Mouse (Mus musculus): Measurements from ENCODE around the gene Prdm5.

The Prdm5 gene

GRCm38 (mm10) chr6:65831443-65831842, 52.7 kb downstream of the Prdm5 start:
- no peak for DNase-seq (ENCODE audit: low read depth, low spot score)

GRCm38 (mm10) chr6:65834013-65834412, 55.2 kb downstream of the Prdm5 start:
- no peak for DNase-seq (ENCODE audit: low read depth, low spot score)

- DNase-seq (ENCODE audit: low read depth, low spot score): no peak
Measured at GRCm38 (mm10) chr6:65842579-65842978, 63.8 kb downstream of the Prdm5 start.

GRCm38 (mm10) chr6:65849127-65849526, 70.3 kb downstream of the Prdm5 start:
- DNase-seq (ENCODE audit: low read depth, low spot score): no peak

GRCm38 (mm10) chr6:65849687-65850086, 70.9 kb downstream of the Prdm5 start:
- DNase-seq (ENCODE audit: low read depth, low spot score): no peak

- DNase-seq (ENCODE audit: low read depth, low spot score): peak; percentile 35
Measured at GRCm38 (mm10) chr6:65850221-65850620, 71.4 kb downstream of the Prdm5 start.

- DNase-seq (ENCODE audit: low read depth, low spot score): no peak
Measured at GRCm38 (mm10) chr6:65854020-65854419, 75.2 kb downstream of the Prdm5 start.

- DNase-seq (ENCODE audit: low read depth, low spot score): peak; percentile 36
Measured at GRCm38 (mm10) chr6:65854585-65854984, 75.8 kb downstream of the Prdm5 start.

GRCm38 (mm10) chr6:65860609-65861008, 81.8 kb downstream of the Prdm5 start:
- peak; percentile 7 for DNase-seq (ENCODE audit: low read depth, low spot score)

GRCm38 (mm10) chr6:65862836-65863235, 84.0 kb downstream of the Prdm5 start:
- DNase-seq (ENCODE audit: low read depth, low spot score): peak; percentile 48

GRCm38 (mm10) chr6:65864233-65864632, 85.4 kb downstream of the Prdm5 start:
- DNase-seq (ENCODE audit: low read depth, low spot score): peak; percentile 46

- DNase-seq (ENCODE audit: low read depth, low spot score): no peak
Measured at GRCm38 (mm10) chr6:65864919-65865318, 86.1 kb downstream of the Prdm5 start.

- DNase-seq (ENCODE audit: low read depth, low spot score): no peak
Measured at GRCm38 (mm10) chr6:65865861-65866260, 87.1 kb downstream of the Prdm5 start.

- peak; percentile 20 for DNase-seq (ENCODE audit: low read depth, low spot score)
Measured at GRCm38 (mm10) chr6:65871754-65872278, 93.0 kb downstream of the Prdm5 start.

GRCm38 (mm10) chr6:65878300-65878699, 99.5 kb downstream of the Prdm5 start:
- no peak for DNase-seq (ENCODE audit: low read depth, low spot score)

GRCm38 (mm10) chr6:65888835-65889234, 110.0 kb downstream of the Prdm5 start:
- peak; percentile 9 for DNase-seq (ENCODE audit: low read depth, low spot score)

- no peak for DNase-seq (ENCODE audit: low read depth, low spot score)
Measured at GRCm38 (mm10) chr6:65892045-65892660, 113.4 kb downstream of the Prdm5 start.

- no peak for DNase-seq (ENCODE audit: low read depth, low spot score)
Measured at GRCm38 (mm10) chr6:65906657-65907182, 127.9 kb downstream of the Prdm5 start.

GRCm38 (mm10) chr6:65915421-65915820, 136.6 kb downstream of the Prdm5 start:
- DNase-seq (ENCODE audit: low read depth, low spot score): peak; percentile 31

- DNase-seq (ENCODE audit: low read depth, low spot score): no peak
Measured at GRCm38 (mm10) chr6:65921703-65922102, 142.9 kb downstream of the Prdm5 start.

GRCm38 (mm10) chr6:65923501-65924084, 144.8 kb downstream of the Prdm5 start:
- peak; percentile 20 for DNase-seq (ENCODE audit: low read depth, low spot score)

GRCm38 (mm10) chr6:65925737-65926333, 147.0 kb downstream of the Prdm5 start:
- peak; percentile 16 for DNase-seq (ENCODE audit: low read depth, low spot score)

GRCm38 (mm10) chr6:65930523-65930922, 151.7 kb downstream of the Prdm5 start:
- no peak for DNase-seq (ENCODE audit: low read depth, low spot score)
